Mouse (Mus musculus) erythroblast, embryonic 14.5 days (primary cell): Measurements from ENCODE around the gene Xirp1. TPM values are rescaled to one million over a fixed set of nuclear protein-coding genes. Genes with fewer than 3 reads are reported as not detected.

Experiments
- H3K27me3 ChIP-seq: 2 replicates; pipeline ENCODE4 v1.6.1; 2012; ENCODE audit warnings: inconsistent platforms; ENCODE audit not compliant: control insufficient read depth
- H3K36me3 ChIP-seq: 2 replicates; pipeline ENCODE4 v1.6.1; 2012; ENCODE audit warnings: mild to moderate bottlenecking, inconsistent platforms; ENCODE audit not compliant: control insufficient read depth
- H3K4me1 ChIP-seq: 2 replicates; pipeline ENCODE4 v1.6.1; 2012; ENCODE audit warnings: inconsistent platforms; ENCODE audit not compliant: control insufficient read depth
- H3K4me3 ChIP-seq: replicated peaks from 2 replicates; pipeline ENCODE3; 2012; ENCODE audit warnings: moderate library complexity, mild to moderate bottlenecking, inconsistent platforms
- H3K9me3 ChIP-seq: 2 replicates; pipeline ENCODE4 v1.6.1; 2012; ENCODE audit warnings: low read length, inconsistent platforms, mixed read lengths; ENCODE audit not compliant: control insufficient read depth
- GATA1 ChIP-seq: IDR thresholded peaks from 2 replicates; pipeline ENCODE4 v1.6.1; 2012; ENCODE audit warnings: low read length, inconsistent platforms, mixed read lengths
- TAL1 ChIP-seq: IDR thresholded peaks from 3 replicates; pipeline ENCODE4 v1.6.1; 2012; ENCODE audit warnings: low read length, inconsistent platforms, mixed read lengths
- polyA plus RNA-seq: library from polyadenylated mRNA; stranded (reverse); fragments of >175 nt; gene quantifications from 2 replicates; pipeline ENCODE4 v1.2.3, GENCODE M21; 2012

The Xirp1 gene
- polyA plus RNA-seq, 1 experiment, result not detected

GRCm38 (mm10) chr9:120054545-120055277, 31.3 kb upstream of the Xirp1 start:
- TF ChIP-seq TAL1 (no peak), GATA1 (no peak)
- Histone ChIP-seq H3K4me3 (no peak overlapping the region), H3K27me3 (no peaks in the 10 kb centered on the region), H3K36me3 (no peaks in the 10 kb centered on the region), H3K4me1 (no peaks in the 10 kb centered on the region), H3K9me3 (no peaks in the 10 kb centered on the region)

GRCm38 (mm10) chr9:120049407-120049806, 26.0 kb upstream of the Xirp1 start:
- no peak overlapping the region for H3K4me3 ChIP-seq
- no peaks in the 10 kb centered on the region for H3K9me3 ChIP-seq
- TF ChIP-seq TAL1, result no peak
- no peak for TF ChIP-seq GATA1
- H3K36me3 ChIP-seq, result no peaks in the 10 kb centered on the region
- no peaks in the 10 kb centered on the region for H3K27me3 ChIP-seq
- no peaks in the 10 kb centered on the region for H3K4me1 ChIP-seq

GRCm38 (mm10) chr9:120048495-120048894, 25.1 kb upstream of the Xirp1 start:
- Histone ChIP-seq H3K4me3 (no peak overlapping the region), H3K4me1 (no peaks in the 10 kb centered on the region), H3K36me3 (no peaks in the 10 kb centered on the region), H3K9me3 (no peaks in the 10 kb centered on the region), H3K27me3 (no peaks in the 10 kb centered on the region)
- TF ChIP-seq GATA1 (no peak), TAL1 (no peak)

GRCm38 (mm10) chr9:120043115-120043514, 19.7 kb upstream of the Xirp1 start:
- H3K4me3 ChIP-seq, result no peak overlapping the region
- H3K9me3 ChIP-seq, result peaks cover 3% of the 10 kb centered on the region; the same call in 1 of the 2 replicates
- no peaks in the 10 kb centered on the region for H3K4me1 ChIP-seq
- H3K36me3 ChIP-seq, result no peaks in the 10 kb centered on the region
- TF ChIP-seq TAL1 (no peak), GATA1 (no peak)
- no peaks in the 10 kb centered on the region for H3K27me3 ChIP-seq

GRCm38 (mm10) chr9:120037414-120037813, 14.0 kb upstream of the Xirp1 start:
- H3K9me3 ChIP-seq, result peaks cover 3% of the 10 kb centered on the region; the same call in 1 of the 2 replicates
- H3K27me3 ChIP-seq, result no peaks in the 10 kb centered on the region
- H3K4me3 ChIP-seq, result no peak overlapping the region
- TF ChIP-seq TAL1 (no peak), GATA1 (no peak)
- no peaks in the 10 kb centered on the region for H3K4me1 ChIP-seq
- H3K36me3 ChIP-seq, result no peaks in the 10 kb centered on the region

GRCm38 (mm10) chr9:120034375-120034774, 11.0 kb upstream of the Xirp1 start:
- no peaks in the 10 kb centered on the region for H3K9me3 ChIP-seq

GRCm38 (mm10) chr9:120032710-120033109, 9.3 kb upstream of the Xirp1 start:
- Histone ChIP-seq H3K27me3 (no peaks in the 10 kb centered on the region), H3K36me3 (no peaks in the 10 kb centered on the region), H3K4me1 (no peaks in the 10 kb centered on the region), H3K4me3 (no peak overlapping the region), H3K9me3 (no peaks in the 10 kb centered on the region)
- TF ChIP-seq GATA1, result no peak

More at GRCm38 (mm10) chr9:120034375-120034774, 11.0 kb upstream of the Xirp1 start:
- TF ChIP-seq GATA1 (no peak), TAL1 (no peak)
- Histone ChIP-seq H3K27me3 (no peaks in the 10 kb centered on the region), H3K4me1 (no peaks in the 10 kb centered on the region), H3K36me3 (no peaks in the 10 kb centered on the region), H3K4me3 (no peak overlapping the region)

- H3K9me3 ChIP-seq, result no peaks in the 10 kb centered on the region
- H3K36me3 ChIP-seq, result no peaks in the 10 kb centered on the region
- no peak overlapping the region for H3K4me3 ChIP-seq
- H3K4me1 ChIP-seq, result no peaks in the 10 kb centered on the region; the same call in 1 of the 2 replicates
- no peaks in the 10 kb centered on the region for H3K27me3 ChIP-seq
- TF ChIP-seq TAL1 (no peak), GATA1 (no peak)
Measured at GRCm38 (mm10) chr9:120030421-120030820, 7.0 kb upstream of the Xirp1 start.

GRCm38 (mm10) chr9:120029880-120030279, 6.5 kb upstream of the Xirp1 start:
- H3K4me3 ChIP-seq, result no peak overlapping the region
- H3K27me3 ChIP-seq, result no peaks in the 10 kb centered on the region
- H3K9me3 ChIP-seq, result no peaks in the 10 kb centered on the region
- H3K4me1 ChIP-seq, result no peaks in the 10 kb centered on the region; the same call in 1 of the 2 replicates
- H3K36me3 ChIP-seq, result no peaks in the 10 kb centered on the region
- TF ChIP-seq GATA1, result no peak
- no peak for TF ChIP-seq TAL1
